Mouse (Mus musculus) bone marrow, adult 2 months (tissue): ENCODE measurements at regions not wholly inside any gene's neighbourhood (a gene's known extent, or its start where the extent isn't known, plus 50 kb on each side); places are given as distances from the start of the nearest gene placed in this dataset.
"Not testable (repeated sequence)": the region's sequence is repeated elsewhere in the genome, so short reads cannot be mapped to it uniquely, and the experiment has no call there.

ENCODE experiments used
- H3K27ac ChIP-seq: fragments of 200-500 bp; 2 replicates; pipeline ENCODE4 v1.5.1; 2012; ENCODE audit warnings: low read depth, mild to moderate bottlenecking, control low read depth, inconsistent platforms, low read length; ENCODE audit not compliant: control insufficient read depth, poor library complexity, insufficient read depth
- H3K4me1 ChIP-seq: fragments of 200-500 bp; 2 replicates; pipeline ENCODE4 v1.6.1; 2011; ENCODE audit warnings: low read length; ENCODE audit not compliant: control insufficient read depth, insufficient read depth
- H3K4me3 ChIP-seq: fragments of 200-500 bp; replicated peaks from 2 replicates; pipeline ENCODE3; 2011; ENCODE audit warnings: mild to moderate bottlenecking, low read depth, low read length, control low read depth; ENCODE audit not compliant: control insufficient read depth
- CTCF ChIP-seq: fragments of 200-500 bp; IDR thresholded peaks from 2 replicates; pipeline ENCODE4 v1.5.1; 2011; ENCODE audit warnings: low read length, control low read depth; ENCODE audit not compliant: control insufficient read depth, insufficient read depth
- POLR2A ChIP-seq: fragments of 200-500 bp; IDR thresholded peaks from 2 replicates; pipeline ENCODE4 v1.6.1; 2011; ENCODE audit warnings: low read depth, mild to moderate bottlenecking, control low read depth, low read length, borderline replicate concordance; ENCODE audit not compliant: control insufficient read depth
- WGBS: fragments of 180-500 bp; shearing (Covaris S2); methylation state at CpG from one replicate; pipeline ENCODE4 v1.1.7; 2018; 5-methylcytosine and 5-hydroxymethylcytosine counted together

- 81% methylated on average over 2 of the region's 2 CpGs for WGBS
- TF ChIP-seq CTCF (no peak), POLR2A (no peak)
- H3K4me3 ChIP-seq: no peak overlapping the region
- H3K4me1 ChIP-seq: peaks cover 2% of the 10 kb centered on the region; the same call in 1 of the 2 replicates
- no peak overlapping the region for H3K27ac ChIP-seq
Observed at GRCm38 (mm10) chr6:7753895-7754294, 60.8 kb upstream of the Asns start.

GRCm38 (mm10) chr6:7752885-7753611, 60.0 kb upstream of the Asns start:
- 20% methylated on average over 5 of the region's 5 CpGs for WGBS
- TF ChIP-seq CTCF (no peak), POLR2A (no peak)
- Histone ChIP-seq H3K4me1 (peaks cover 2% of the 10 kb centered on the region; the same call in 1 of the 2 replicates), H3K27ac (no peak overlapping the region), H3K4me3 (no peak overlapping the region)

GRCm38 (mm10) chr6:7748536-7748935, 55.5 kb upstream of the Asns start:
- H3K27ac ChIP-seq: no peak overlapping the region
- H3K4me1 ChIP-seq: peaks cover 2% of the 10 kb centered on the region; the same call in 1 of the 2 replicates
- H3K4me3 ChIP-seq: no peak overlapping the region
- no peak for TF ChIP-seq CTCF
- TF ChIP-seq POLR2A: no peak
- 70% methylated on average over 3 of the region's 3 CpGs for WGBS

- H3K4me1 ChIP-seq, H3K27ac ChIP-seq, H3K4me3 ChIP-seq: not testable (repeated sequence)
- 79% methylated on average over 4 of the region's 4 CpGs for WGBS
Observed at GRCm38 (mm10) chr6:7744257-7744656, 51.2 kb upstream of the Asns start.
